Mouse (Mus musculus): ENCODE results near the gene Ggact.
A peak's percentile ranks its signal among the peaks of the same experiment; 100 is the strongest.

The Ggact gene

DNA sequence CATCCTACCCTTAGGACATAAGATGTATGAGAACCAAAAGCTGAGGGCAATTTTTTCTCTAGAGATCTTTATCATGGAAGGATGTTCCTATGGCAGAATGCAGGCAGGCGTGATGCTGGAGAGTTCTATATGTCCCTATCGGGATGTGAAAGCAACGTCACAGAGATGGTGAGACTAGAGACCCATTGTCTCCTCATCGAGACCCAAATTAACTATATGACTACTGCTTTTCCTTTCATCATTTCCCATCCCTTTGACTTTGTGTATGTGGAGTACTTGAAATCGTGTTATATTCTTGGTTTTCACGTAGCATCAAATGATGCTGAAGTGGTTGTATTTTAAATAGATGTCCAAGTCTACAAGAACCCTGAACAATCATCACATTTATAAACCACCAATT, at the start of gene Ggact:
Gene Ggact, minus strand, starts transcription at position 101 of the 400 bp plus-strand sequence.
- DNase-seq (ENCODE audit: low spot score in 2 of 2) = no peak

DNA sequence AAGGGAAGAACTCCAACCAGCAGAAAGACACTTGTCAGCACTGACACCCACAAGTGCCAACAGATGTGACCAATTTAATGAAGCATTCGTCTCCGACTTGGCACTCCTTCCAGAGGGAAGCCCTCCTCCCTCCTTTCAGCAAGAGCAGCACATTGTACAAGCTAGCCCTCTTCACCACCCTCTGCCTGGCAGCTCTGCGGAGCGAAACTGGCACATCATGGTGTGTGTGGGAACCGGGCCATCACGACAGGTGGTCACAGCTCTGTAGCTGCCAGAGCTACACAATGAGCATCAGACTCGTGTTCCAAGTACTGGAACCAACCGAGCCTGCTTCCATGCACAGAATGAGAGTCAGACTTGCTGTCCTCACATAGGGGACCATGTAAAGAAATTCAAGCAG, 44.4 kb upstream of the Ggact start:
- DNase-seq (ENCODE audit: low spot score in 2 of 2) = no peak

DNA sequence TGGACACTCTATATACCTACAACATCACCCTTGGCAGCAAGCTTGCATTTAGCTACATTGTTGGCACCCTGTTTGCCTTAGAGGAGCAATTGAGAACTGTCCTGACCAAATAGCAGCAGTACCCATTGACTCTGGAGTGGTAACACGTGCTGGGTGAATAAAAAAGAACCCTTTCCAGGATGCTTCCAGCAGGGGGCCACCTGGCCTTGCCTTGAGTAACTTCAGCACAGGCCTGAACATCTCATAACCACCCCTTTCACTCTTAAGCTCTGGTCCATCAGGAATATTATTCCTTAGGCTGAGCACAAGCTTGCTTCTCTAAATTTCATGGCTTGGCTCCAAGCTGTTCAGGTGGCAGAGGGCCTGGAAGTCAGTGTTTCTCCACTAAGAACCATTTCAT, 39.8 kb upstream of the Ggact start:
- peak; percentile 25 to 35 for DNase-seq (ENCODE audit: low spot score in 2 of 2)

GRCm38 (mm10) chr14:122952556-122952955, 39.0 kb upstream of the Ggact start:
- DNase-seq (ENCODE audit: low spot score in 2 of 2) = no peak

DNA sequence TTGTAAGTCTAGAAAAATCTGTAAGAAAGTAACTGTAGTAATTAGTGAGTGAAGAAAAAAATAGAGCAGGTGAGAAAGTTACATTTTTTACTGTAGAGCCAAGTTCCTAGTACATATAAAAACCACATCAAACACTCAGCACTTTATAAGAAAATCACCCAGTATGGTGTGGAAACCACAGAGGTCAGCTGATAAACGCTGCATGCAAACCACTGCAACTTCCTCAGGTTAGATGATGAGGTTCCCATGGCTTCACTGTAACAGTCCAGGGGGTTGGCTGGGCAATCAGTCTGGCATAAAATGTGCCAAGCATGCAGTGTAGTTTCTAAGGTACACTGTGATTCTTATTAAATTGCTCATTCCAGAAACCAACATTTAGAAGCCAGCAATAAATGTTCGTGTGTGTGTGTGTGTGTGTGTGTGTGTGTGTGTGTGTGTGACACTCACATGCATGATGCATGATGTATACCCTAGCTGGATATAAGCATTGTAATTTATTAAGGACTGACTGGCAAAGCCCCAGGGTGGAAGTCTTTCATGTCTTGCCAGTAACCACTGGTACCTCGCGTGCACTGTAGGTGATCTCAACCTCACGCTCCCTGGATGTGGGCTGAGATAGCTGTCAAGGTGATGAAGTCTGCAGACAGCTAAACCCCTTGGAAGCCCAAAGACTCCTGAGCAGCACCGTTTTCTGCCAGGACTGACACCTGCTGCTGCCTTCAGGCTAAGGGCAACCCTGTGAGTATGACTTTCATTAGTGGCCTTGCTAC, 38.3 kb upstream of the Ggact start:
- peak; percentile 6 to 11 for DNase-seq (ENCODE audit: low spot score in 2 of 2)

GRCm38 (mm10) chr14:122950915-122951314, 37.4 kb upstream of the Ggact start:
- DNase-seq (ENCODE audit: low spot score in 2 of 2) = no peak

DNA sequence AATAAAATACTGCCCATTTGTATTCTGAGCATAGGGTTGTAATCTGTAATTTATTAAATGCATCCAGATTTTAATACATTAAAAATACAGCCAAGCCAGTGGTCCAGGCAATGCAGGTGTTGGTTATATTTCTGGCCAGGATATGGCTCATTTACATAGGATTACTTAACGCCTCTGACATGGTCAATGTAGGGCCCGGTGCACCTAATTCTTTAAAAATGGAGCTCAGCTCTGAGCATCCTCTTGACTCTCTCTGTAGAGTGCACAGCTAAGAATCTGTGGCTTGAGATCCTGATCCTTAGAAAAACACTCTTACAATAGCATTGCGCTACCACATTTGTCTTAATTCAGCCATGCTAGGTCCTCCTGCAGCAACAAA, 29.9 kb upstream of the Ggact start:
- no peak for DNase-seq (ENCODE audit: low spot score in 2 of 2)

GRCm38 (mm10) chr14:122942757-122943474, 29.4 kb upstream of the Ggact start:
- DNase-seq (ENCODE audit: low spot score in 2 of 2) = no peak

- no peak for DNase-seq (ENCODE audit: low spot score in 2 of 2)
Measured at GRCm38 (mm10) chr14:122936460-122936859, 22.9 kb upstream of the Ggact start.

DNA sequence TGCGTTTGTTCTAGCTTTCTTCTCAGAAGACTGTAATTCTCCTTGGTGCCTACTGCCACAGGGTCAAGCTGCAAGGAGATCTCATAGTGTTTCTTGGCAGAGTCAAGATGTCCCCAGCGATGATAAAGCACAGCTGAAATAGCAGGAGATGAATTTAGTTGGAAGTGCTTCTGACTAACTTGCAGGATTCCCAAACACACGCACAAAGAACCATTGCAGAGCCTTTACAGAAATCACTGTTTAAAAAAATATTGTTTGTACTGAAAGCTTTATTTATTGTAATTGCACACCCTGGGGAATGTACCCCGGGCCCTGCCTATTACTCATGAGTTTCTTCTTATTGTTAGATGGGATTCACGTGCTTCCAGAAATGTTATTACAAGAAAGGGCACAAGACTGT, 6.5 kb upstream of the Ggact start:
- no peak for DNase-seq (ENCODE audit: low spot score in 2 of 2)

DNA sequence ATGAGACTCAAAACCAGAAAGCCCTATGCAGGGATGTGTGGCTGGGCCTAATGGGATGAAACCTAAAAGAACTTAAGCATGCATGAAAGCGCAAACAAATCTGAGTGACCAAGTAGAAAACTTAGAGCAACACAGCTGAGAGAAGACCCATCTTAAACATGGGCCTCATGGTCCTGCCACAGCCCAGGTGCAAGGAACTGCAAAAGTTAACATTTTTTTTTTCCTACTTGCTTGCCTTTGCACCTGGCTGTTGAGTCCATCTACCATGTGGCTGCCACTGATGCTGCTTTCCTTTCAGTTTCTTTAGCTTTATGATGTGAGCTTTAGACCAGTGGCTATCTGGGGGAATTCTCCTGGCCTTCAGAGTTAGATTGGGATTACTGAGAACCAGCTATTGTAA, 4.1 kb upstream of the Ggact start:
- DNase-seq (ENCODE audit: low spot score in 2 of 2) = no peak

DNA sequence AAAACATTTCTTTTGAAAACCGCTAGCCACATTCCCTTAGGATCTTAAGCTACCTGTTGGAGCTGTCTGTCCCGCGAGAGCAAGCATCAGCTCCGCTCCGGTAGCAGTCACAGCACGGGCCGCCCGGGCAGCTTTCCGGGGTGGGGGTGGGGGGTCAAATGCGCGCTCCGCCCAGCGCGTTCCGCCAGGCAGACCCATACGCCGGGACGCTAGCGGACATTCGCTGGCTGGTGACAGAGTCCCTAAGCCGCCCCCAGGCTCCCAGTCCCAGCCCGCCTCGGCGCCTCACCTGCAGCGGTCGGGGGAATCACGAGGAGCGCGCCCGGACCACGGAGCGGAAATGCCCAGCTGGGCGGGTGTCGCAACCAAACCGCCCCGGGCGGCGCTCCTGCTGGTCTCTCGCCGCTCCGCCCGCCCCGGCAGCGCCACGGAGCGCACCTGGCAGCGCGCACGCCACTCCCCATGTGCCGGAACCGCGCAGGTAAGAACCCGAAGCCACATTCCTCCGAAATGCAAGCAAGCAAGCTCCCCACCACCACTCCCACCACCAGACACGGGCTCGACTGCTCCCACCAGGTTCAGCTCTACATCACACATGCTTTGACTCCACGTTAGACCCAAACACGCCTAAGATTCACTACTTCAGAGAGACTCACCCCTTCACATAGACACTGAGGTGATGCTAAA, 602 bp downstream of the Ggact start:
- DNase-seq (ENCODE audit: low spot score in 2 of 2) = peak; percentile 48 to 59

GRCm38 (mm10) chr14:122912137-122912536, 1.4 kb downstream of the Ggact start:
- no peak for DNase-seq (ENCODE audit: low spot score in 2 of 2)

- no peak for DNase-seq (ENCODE audit: low spot score in 2 of 2)
Measured at GRCm38 (mm10) chr14:122911265-122911664, 2.3 kb downstream of the Ggact start.

DNA sequence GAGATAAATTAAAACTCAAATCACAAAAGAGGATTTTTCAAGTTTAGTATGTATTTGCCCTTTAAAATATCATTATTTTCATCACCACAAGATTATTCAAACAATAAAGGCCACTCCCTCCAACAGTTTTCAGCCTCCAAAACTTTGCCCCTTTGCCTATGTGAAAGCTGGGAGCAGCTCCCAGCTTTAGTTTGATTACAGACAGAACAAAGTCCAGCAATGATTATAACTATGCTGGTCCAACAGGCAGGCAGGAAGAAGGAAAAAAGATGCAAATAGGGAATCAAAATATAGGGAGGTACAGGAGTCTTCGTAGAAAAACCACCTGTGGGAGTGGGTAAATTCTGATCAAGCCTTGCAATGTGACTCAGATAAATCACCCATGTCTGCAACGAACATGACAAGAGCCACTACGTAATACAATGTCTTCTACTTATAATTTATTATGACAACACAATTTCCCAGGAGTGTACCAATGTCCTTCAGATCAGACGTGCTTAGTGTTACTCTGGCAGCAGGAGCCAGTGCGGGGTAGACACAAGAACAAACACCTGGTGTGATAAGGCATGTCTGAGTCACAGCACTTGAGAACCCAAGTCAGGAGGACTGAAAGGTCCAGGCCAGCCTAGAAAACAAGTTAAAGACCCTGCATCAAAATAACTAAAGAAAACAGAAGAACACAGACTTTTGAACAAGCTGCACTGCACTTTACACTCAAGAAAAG, 4.0 kb downstream of the Ggact start:
- no peak for DNase-seq (ENCODE audit: low spot score in 2 of 2)

- DNase-seq (ENCODE audit: low spot score in 2 of 2) = peak in 1 of 2 experiments; percentile 6
Measured at GRCm38 (mm10) chr14:122908075-122908474, 5.5 kb downstream of the Ggact start.

GRCm38 (mm10) chr14:122905007-122905406, 8.6 kb downstream of the Ggact start:
- DNase-seq (ENCODE audit: low spot score in 2 of 2) = no peak

GRCm38 (mm10) chr14:122903923-122904351, 9.6 kb downstream of the Ggact start:
- DNase-seq (ENCODE audit: low spot score in 2 of 2) = no peak

DNA sequence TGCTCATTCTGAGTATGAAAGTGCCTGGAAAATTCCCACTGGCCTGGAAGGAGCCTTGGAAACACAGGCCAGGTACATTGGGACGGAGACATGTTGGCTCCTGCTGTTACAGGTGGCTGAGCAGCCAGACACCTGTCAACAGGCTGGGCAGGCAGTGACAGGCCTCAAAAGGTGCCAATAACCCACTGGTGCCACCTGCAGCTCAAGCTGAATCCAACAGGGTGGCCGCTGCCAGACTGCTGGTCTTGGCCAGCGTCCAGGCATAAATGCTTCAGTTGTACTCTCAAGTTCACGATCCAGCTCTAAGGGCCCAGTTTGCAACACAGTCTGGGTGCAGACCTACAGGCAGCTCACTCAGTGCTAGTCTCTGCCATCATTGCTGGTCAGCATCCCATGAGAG, 10.7 kb downstream of the Ggact start:
- DNase-seq (ENCODE audit: low spot score in 2 of 2) = no peak

DNA sequence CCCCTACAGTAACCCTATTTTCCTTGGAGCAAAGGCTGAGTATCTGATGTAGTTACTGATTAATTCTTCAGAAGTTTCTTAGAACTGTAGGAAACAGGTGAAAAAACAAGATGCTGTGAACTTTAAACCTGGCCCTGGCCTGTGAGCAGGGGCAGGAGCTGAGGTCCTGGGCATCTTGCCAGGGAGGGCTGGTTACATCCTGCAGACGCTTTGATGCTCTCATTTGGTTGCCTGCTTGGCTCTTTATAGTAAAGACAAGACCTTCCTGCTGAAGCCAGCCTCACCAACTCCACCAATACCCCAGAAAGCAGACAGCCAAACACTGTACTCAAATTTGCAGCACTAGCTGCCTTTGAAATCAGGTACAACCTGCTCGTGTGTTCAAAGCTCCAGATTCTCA, 11.4 kb downstream of the Ggact start:
- peak; percentile 49 to 52 for DNase-seq (ENCODE audit: low spot score in 2 of 2)

DNA sequence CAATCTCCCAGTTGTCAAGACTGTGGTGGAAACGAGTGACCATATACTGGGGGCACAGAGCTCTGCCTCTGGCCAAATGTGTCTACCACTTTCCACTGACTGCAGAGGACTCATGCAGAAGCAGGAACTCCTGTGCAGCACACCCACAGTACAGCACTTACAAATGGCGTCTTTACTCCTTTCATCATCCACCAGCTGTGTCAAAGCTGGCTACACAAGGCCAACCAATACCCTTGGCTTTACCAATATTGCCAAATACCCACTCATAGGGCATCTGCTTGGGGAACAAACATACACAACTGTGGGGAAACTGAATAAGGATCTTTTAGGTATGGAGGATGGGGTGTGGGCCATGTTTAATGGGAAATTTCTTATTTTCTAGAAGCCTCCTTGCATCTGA, 11.8 kb downstream of the Ggact start:
- DNase-seq (ENCODE audit: low spot score in 2 of 2) = no peak

DNA sequence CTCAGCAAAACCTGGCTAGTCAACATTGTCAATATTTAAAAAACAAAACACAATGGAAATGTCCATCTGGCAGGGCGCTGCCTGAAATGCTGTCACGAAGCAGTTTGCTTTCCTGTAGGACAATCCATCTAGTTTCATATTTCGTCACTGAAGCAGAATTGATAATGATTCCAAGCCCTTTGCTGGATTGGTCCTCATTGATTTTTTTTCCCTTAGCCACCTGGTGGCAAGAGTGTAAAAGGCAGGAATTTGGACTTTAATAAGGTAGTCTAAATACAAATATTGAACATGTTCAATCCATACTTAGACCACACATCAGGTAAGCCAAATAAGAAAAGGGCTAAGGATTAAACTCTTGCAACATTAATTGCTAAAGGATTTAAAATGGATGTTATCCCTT, 12.4 kb downstream of the Ggact start:
- DNase-seq (ENCODE audit: low spot score in 2 of 2) = no peak

Data from spleen, postnatal 36 days (tissue).